Mouse (Mus musculus): ENCODE measurements around the gene Gm49396.

DNA sequence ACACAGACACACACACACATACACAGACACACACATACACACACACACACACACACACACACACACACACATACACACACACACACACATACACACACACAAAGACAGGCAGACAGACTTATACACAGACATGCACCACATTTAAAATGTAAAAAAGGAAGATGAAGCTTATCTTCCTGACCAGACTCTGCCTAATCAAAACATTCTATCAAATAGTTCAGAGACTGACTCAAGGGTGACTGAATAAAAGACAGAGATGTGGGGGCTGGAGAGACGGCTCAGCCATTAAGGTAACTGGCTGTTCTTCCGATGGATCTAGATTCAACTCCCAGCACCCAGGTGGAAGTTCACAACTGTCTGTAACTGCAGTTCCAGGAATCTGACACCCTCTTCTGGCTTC lies 18.8 kb upstream of the Gm49396 start:
- TF ChIP-seq POLR2AphosphoS5 (IDR thresholded peaks at IDR 0.05; ENCODE audit: insufficient replicate concordance, low read depth, low read length) = no peak
- TF ChIP-seq CTCF (IDR thresholded peaks at IDR 0.05; ENCODE audit: low read depth, low read length) = no peak
- TF ChIP-seq GATA1 (IDR thresholded peaks at IDR 0.05; ENCODE audit: borderline replicate concordance, low read length) = no peak
